ENCODE assay signal across 9 mouse cellular contexts in genomic region chr11:53903781-53904533, GRCm38 (mm10). TPM values are rescaled to one million over a fixed set of nuclear protein-coding genes. Genes with fewer than 3 reads are reported as not detected.
A peak's percentile ranks its signal among the peaks of the same experiment; 100 is the strongest.
DNase-seq lines count a peak whose midpoint lies in the region; ATAC-seq and TF ChIP-seq lines count a peak whose summit lies in the region.
"Had no signal": no experiment of that assay in that cellular context is flagged by ENCODE, and none has a peak within 500 bp of the region (broad histone marks: within the 10 kb centered on the region; RNA-seq: fewer than 3 reads in every experiment).

No protein-coding gene starts in this region.

- ATAC-seq in granulocyte monocyte progenitor cell, adult 5-6 weeks (replicated peaks; ENCODE audit: poor library complexity, severe bottlenecking): no peak
- no peak for ATAC-seq in monocyte, adult 5-6 weeks (replicated peaks; ENCODE audit: insufficient number of reproducible peaks, low FRiP score, low TSS enrichment, poor library complexity, severe bottlenecking)

- no peak for TF ChIP-seq CTCF in brain, embryonic 14.5 days (IDR thresholded peaks at IDR 0.05; ENCODE audit: borderline replicate concordance, extremely low read depth, insufficient read depth, insufficient read length)
- no peak for TF ChIP-seq CTCF in kidney, adult 2 months (conservative IDR thresholded peaks at IDR 0.05; ENCODE audit: insufficient read depth, insufficient read length, low read depth, low read length)

- H3K27me3 ChIP-seq in kidney, adult 2 months (replicated peaks; ENCODE audit: control insufficient read depth, insufficient read depth, low read length): no peaks in the 10 kb centered on the region
- H3K27me3 ChIP-seq: limb, embryonic 13.5 days had no signal

- H3K4me1 ChIP-seq in kidney, adult 2 months (ENCODE audit: control insufficient read depth, insufficient read depth, low read length): peaks cover 21% of the 10 kb centered on the region
- H3K4me1 ChIP-seq: limb, embryonic 13.5 days had no signal

- H3K27ac ChIP-seq in kidney, adult 2 months (ENCODE audit: insufficient read depth, low read depth, low read length): peak overlapping the region; percentile 93
- H3K27ac ChIP-seq: limb, embryonic 13.5 days had no signal

- DNase-seq in ES-CJ7 (ENCODE audit: low read depth, low spot score): peak; percentile 78
- DNase-seq in brain, embryonic 14.5 days (ENCODE audit: low read depth): peak; percentile 7
- DNase-seq in kidney, adult 2 months: peak; percentile 97
- peak; percentile 88 for DNase-seq in lung, postnatal 10 days
- no peak for DNase-seq in left cerebral cortex, adult 18-20 months (ENCODE audit: low spot score in 2 of 2)
- no peak for DNase-seq in cerebellum, adult 18-20 months

- H3K4me3 ChIP-seq in kidney, adult 2 months (ENCODE audit: insufficient read depth, low read depth, low read length): no peak overlapping the region
- H3K4me3 ChIP-seq: limb, embryonic 13.5 days had no signal

- no peaks in the 10 kb centered on the region for H3K36me3 ChIP-seq in kidney, adult 2 months (ENCODE audit: control insufficient read depth, insufficient read depth, low read length)
- H3K36me3 ChIP-seq: limb, embryonic 13.5 days had no signal

- 20% methylated on average over 16 of the region's 16 CpGs for WGBS in kidney, adult 2 months

- no peak for TF ChIP-seq POLR2A in brain, embryonic 14.5 days (IDR thresholded peaks at IDR 0.05; ENCODE audit: borderline replicate concordance, extremely low read depth, insufficient read depth, insufficient read length, poor library complexity, severe bottlenecking)
- no peak for TF ChIP-seq POLR2A in kidney, adult 2 months (IDR thresholded peaks at IDR 0.05; ENCODE audit: low read depth, low read length)

RNA-seq across cellular contexts. Expression of gene Slc22a5, which starts 12.5 kb away (rescaled TPM):
- 12.7 and 14.9 TPM in 2 replicates for polyA plus RNA-seq in brain, embryonic 14.5 days (2012; rRNA removed)
- 188 and 195 TPM in 2 replicates for polyA plus RNA-seq in kidney, adult 2 months (2012; rRNA removed)
- 10 to 100 TPM in 1 of 2 experiments, 1 to 10 TPM in 1; 9.4 to 10.2 TPM for total RNA-seq in left cerebral cortex, adult 18-20 months (2021)
- 10.2 and 10.3 TPM in 2 replicates for total RNA-seq in granulocyte monocyte progenitor cell, adult 5-6 weeks (2014; fragmentation: Nextera tagmentation)
- total RNA-seq in granulocyte monocyte progenitor cell, adult 5-6 weeks (2017): 8.7 and 13.3 TPM in 2 replicates
- 5.3 to 12.8 TPM (median 8.5 TPM) in 3 replicates for total RNA-seq in monocyte, adult 5-6 weeks (2017)

RNA-seq across cellular contexts. Expression of gene Gm12216, which starts 44.9 kb away (rescaled TPM):
- polyA plus RNA-seq in brain, embryonic 14.5 days (2012; rRNA removed): 0.11 and 0.15 TPM in 2 replicates
- 5.4 and 5.8 TPM in 2 replicates for polyA plus RNA-seq in kidney, adult 2 months (2012; rRNA removed)
- total RNA-seq in left cerebral cortex, adult 18-20 months (2021): 1 to 10 TPM; 2.0 to 2.9 TPM
- 5.6 and 6.5 TPM in 2 replicates for total RNA-seq in granulocyte monocyte progenitor cell, adult 5-6 weeks (2014; fragmentation: Nextera tagmentation)
- total RNA-seq in granulocyte monocyte progenitor cell, adult 5-6 weeks (2017): 1.1 TPM in 1 of 2 replicates, not detected in the other
- 5.5 to 14.4 TPM (median 10.2 TPM) in 3 replicates for total RNA-seq in monocyte, adult 5-6 weeks (2017)

Comparison
In these comparisons a context has a peak if more than half of its experiments do, and no peak if none do; other contexts are left out.
1. DNase-seq: peak in ES-CJ7 (single experiment), brain, embryonic 14.5 days (single experiment), kidney, adult 2 months (single experiment) and lung, postnatal 10 days (single experiment); none in left cerebral cortex, adult 18-20 months (0 of 2) and cerebellum, adult 18-20 months (0 of 2).